Mouse (Mus musculus): ENCODE measurements around the gene Stx1a.
"Not testable (repeated sequence)": the region's sequence is repeated elsewhere in the genome, so short reads cannot be mapped to it uniquely, and the experiment has no call there.

The Stx1a gene

DNA sequence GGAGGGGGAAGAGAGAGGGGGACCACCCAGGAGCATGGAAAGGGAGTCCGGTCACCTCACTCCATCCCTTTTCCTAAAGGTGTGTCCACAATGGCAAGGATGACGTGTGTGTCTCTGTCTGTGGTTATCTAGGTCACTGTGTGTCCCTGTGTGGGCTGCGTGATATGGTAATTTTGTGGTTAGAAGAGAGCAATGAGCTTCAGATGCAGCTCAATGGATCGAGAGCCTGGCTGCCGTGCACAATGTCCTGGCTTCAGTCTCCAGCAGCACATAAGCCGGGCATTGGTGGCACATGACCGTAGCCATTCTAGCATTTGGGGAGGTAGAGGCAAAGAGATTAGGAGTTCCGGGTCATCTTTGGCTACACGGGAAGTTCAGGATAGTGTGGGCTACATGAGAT, 16.3 kb downstream of the Stx1a start:
- no peak for DNase-seq (ENCODE audit: low spot score in 2 of 2)

DNA sequence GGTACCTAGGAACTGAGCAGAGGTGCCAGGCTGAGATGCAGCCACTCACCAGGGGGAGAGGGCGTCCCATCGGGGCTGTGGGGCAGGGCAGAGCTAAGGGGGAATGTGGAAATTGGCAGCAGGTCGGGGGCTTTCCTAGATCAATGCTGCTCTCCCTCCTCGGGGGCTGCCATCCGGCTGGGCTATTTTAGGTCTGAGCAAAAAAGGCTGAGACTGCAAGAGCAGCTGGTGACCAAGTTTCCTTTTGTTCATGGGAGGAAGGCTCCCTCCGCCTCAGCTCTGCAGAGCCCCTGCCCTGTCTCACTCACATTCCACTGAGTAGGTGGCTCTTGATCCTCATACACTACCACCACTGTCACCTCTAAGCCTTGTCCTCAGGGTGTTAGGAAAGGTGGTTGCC, 16.8 kb downstream of the Stx1a start:
- DNase-seq (ENCODE audit: low spot score in 2 of 2): no peak

DNA sequence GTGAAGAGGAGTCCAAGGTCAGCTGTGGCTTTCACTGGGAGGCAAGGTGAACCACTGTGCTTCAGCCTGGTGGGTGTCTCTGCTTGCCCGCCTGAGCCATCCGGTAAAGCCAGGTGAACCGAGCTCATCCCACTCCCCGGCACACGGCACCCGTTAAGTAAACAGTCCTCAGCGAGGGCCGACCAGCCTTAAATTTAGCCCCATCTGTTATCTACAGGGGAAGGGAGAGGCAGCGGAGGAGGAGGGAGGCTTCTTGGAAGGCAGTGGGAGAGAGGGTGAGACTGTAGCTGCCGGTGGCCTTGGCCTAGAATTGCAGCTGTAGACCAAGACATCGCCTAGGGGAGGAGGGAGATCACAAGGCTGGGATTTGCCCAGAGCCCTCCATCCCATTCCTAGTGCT, 17.5 kb downstream of the Stx1a start:
- no peak for DNase-seq (ENCODE audit: low spot score in 2 of 2)

DNA sequence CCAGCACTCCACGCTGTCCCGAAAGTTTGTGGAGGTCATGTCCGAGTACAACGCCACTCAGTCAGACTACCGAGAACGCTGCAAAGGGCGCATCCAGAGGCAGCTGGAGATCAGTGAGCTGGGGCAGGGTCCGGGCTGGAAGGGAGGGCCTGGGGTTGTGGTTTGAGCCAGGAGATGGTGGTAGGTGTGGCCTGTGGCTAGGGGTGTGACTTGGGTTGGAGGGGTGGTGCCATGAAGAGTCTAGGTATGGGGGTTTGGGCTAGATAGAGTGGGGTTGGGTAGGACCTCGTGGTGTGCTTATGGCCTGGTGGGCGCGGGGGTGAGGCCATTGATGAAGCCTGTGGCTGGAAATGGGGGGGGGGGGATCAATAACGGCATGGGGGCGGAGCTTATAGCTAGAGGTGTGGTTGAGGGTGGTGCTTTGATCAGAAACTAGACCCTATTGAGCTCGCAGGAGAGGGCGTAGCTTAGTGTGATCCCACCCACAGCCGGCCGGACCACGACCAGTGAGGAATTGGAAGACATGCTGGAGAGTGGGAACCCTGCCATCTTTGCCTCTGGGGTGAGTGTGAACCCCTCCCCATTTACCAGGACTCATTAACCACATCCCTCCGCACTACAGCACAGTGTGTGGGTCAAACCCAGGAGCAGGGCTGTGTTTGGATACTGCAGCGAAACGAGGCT, 19.0 kb downstream of the Stx1a start:
- no peak for DNase-seq (ENCODE audit: low spot score in 2 of 2)

DNA sequence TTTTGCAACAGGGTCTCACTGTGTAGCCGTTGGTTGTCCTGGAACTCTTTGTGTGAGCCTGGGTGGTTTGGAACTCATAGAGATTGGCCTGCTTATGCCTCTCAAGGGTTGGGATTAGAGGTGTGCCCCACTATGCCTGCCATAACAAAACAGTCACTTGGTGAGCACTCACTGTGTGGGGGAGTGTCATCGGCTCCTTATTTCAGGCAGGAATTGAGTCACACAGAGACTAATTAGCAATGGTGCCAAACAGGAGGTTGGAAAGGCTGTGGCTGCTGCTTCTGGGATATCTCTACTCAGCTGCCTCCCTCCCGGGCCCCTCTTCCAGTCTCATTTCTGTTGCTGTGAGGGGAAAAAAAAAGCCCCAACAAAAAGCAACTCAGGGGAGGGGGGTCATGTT, 21.3 kb downstream of the Stx1a start:
- no peak for DNase-seq (ENCODE audit: low spot score in 2 of 2)

DNA sequence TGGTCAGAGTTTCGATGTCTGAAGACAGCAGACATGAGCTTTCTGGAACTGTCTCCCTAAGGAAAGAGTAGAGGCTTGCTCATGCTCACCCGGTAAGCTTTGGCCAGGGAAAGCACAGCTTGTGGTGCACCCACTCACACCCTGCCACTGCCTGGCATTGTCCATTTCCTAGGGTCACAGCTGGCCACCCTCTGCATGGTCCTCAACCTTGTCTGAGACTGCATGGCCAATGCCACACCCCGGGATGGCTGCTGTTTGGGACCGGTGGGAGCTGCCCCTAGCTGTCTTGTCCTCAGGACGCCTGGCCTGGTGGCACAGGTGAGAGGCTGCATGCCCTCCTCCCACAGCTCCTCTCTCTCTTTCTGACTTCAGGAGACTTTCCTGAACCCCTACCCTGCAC, 25.3 kb downstream of the Stx1a start:
- DNase-seq (ENCODE audit: low spot score in 2 of 2): no peak

DNA sequence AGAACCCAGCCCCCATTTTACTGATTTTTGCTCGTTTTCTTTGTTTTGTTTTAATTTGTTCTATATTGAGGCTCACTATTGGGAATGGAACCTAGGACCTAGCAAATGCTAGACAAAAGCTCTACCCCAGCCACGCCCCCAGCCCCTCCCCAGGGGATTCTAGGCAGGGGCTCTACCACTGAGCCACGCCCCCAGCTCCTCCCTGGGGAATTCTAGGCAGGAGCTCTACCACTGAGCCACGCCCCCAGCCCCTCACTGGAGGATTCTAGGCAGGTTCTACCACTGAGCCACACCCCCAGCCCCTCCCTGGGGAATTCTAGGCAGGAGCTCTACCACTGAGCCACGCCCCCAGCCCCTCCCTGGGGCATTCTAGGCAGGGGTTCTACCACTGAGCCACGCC, 26.0 kb downstream of the Stx1a start:
- not testable (repeated sequence) for DNase-seq (ENCODE audit: low spot score in 2 of 2)

DNA sequence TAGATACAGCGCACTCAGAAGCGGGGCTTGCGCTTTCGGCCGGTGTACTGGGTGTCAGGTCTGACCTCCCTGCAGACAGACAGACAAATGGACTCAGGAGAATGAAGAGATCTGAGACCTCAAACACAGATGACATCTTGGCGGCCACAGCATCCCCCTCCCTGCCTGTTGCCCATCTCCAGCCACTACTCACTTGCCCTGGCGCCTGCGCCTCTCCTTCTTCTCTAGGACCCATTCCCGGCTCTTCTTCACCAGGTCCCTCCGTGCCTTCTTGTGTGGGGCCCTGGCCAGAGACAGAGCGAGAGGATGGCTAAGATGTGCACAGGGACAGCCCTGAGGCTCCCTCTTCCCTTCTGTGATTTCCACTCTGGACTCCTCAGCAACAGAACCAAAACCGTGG, 30.1 kb downstream of the Stx1a start:
- no peak for DNase-seq (ENCODE audit: low spot score in 2 of 2)

DNA sequence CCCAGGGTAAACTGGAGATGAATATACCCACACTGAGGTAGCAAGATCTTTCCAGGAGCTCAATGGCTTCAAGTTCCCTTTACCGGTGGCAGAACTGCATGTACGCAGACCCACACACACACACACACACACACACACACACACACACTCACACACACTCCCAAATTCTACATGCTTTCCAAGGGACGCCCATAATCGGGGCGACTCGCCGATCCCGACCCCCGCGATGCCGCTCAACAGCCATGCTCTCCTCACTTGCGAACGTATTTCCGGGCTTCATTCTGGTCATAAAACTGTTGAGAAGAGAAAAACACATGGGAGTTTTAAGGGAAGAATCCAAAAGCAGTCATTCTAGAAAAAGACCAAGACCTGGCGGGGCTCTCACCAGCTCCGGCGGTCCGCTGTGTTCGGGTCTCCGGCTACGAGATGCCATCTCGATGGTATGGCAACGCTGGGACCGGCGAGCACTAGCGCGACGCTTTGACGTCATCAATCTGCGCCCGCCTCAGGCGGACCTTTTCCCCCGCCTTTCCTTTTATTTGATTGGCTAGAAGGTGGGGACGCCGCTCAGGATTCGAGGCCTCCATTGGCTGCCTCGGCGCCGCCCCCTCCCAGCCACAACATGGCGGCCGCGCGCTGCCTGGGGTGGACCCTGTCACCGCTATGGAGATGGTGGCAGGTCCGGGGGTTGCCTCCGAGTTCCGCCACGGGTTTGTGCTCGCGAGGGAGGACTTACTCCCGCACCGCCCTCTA, 40.5 kb downstream of the Stx1a start, which contains the start of gene Dnajc30:
Gene Dnajc30 (plus strand): TSS at position 574 of the 753 bp plus-strand sequence.
- DNase-seq (ENCODE audit: low spot score in 2 of 2): peak; percentile 96 to 97

DNA sequence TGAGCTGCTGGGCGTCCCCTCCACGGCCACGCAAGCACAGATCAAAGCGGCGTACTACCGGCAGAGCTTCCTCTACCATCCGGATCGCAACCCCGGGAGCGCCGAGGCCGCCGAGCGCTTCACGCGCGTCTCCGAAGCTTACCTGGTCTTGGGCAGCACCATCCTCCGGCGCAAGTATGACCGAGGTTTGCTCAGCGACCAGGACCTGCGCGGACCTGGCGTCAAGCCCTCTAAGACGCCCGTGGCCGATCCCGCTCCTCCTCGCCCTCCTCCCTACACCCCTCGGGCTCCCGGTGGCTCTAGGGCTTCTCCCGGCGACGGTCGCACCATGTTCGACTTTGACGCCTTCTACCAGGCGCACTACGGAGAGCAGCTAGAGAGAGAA, 41.1 kb downstream of the Stx1a start:
- no peak for DNase-seq (ENCODE audit: low spot score in 2 of 2)

DNA sequence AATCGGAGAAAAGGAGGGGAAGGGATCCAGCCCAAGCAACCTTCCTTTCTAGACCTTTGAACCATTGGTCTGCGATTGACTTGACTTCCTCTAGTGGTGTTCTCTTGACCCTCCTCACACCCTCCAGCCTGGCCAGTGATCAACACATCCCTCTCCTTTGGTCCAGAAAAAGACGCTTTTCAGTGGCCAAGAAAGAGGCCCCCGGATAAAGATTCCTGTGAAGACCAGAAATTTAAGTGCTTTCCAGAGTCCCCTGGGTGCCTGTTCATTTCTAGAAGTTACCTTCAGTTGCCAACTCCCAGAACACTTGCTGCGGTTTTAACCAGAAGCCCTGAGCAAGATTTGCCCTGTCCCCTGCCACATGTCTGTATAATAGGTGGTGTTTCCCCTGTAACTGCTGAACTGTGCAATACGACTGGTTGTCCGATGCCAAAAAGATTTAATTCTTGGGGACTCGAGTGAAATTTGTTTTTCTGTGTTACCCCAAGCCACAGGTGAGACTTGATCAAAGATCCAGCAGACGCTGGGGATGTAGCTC, 41.7 kb downstream of the Stx1a start, which contains the start of gene Bud23:
Gene Bud23 (minus strand): TSS at position 51 of the 538 bp plus-strand sequence.
- DNase-seq (ENCODE audit: low spot score in 2 of 2): not testable (repeated sequence)

DNA sequence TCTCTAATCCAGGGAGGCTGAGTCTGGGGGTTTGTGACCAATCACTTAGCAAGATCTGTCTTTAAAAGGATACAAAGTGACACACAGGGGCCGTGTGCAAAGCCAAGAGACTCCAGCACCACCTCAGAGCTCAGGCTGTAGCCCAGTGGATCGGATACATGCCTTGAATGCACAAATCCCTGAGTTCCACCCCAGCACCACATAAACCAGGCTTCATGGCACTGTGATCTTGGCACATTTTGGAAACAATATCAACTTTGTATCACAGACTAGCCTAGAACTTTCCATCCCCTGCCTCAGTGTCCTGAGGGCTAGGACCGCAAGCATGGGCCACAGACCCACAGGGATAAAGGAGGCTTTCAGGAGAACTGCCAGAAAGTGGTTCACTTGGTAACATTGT, 42.7 kb downstream of the Stx1a start:
- DNase-seq (ENCODE audit: low spot score in 2 of 2): no peak

DNA sequence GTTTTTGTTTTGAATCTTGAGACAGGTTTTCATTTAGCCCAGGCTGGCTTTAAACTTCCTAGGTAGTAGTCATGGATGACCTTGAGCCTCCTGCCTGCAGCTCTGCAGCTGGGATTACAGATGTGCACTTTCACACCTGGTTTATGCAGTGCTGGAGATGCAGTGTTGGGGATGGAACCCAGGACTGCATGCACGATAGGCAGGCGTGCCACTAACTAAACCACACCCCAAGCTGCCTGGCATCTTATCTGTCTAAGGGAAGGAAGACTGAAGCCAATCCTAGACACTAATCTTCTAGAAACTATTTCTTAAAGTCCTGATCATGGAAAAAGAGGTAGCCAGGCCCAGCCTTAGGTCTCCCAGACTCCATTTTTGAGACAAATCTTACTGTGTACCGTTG, 47.2 kb downstream of the Stx1a start:
- no peak for DNase-seq (ENCODE audit: low spot score in 2 of 2)

DNA sequence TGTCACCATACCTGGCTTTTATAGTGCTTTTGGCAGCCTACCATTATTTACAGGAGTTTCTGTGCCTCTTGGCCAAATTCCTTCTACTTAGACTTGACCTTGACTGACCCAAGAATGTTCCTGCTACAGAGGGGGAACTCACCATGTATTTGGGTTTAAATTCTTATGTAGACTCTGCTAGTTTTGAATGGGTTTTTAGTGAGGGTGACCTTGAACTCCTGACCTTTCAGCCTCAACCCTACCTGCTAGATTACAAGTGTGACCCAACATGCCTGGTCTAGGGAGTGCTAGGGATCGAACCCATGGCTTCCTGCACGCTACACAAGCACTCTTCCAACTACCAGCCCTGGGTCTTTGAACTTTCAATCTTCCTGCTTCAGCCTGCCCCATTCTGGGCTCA, 48.8 kb downstream of the Stx1a start:
- DNase-seq (ENCODE audit: low spot score in 2 of 2): no peak

DNA sequence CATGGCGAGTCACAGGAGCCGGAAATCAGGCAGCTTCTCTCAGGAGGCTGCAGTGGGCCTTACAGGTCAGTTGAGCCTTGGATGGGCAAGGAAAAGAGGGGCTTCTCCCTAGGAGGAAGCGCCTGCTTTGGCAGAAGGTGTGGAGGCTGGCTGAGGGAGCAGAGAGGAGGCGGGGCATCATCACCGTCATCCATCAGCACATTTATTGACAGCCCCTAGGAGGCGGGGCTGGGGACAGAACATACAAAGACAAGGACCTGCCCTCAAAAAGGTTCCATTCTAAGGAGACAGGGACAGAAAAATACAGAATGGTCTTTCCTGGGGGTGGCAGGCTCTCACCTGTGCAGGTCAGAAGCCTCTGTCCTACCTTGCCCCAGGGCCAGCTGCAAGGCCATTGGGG, 49.4 kb downstream of the Stx1a start:
- no peak for DNase-seq (ENCODE audit: low spot score in 2 of 2)

DNA sequence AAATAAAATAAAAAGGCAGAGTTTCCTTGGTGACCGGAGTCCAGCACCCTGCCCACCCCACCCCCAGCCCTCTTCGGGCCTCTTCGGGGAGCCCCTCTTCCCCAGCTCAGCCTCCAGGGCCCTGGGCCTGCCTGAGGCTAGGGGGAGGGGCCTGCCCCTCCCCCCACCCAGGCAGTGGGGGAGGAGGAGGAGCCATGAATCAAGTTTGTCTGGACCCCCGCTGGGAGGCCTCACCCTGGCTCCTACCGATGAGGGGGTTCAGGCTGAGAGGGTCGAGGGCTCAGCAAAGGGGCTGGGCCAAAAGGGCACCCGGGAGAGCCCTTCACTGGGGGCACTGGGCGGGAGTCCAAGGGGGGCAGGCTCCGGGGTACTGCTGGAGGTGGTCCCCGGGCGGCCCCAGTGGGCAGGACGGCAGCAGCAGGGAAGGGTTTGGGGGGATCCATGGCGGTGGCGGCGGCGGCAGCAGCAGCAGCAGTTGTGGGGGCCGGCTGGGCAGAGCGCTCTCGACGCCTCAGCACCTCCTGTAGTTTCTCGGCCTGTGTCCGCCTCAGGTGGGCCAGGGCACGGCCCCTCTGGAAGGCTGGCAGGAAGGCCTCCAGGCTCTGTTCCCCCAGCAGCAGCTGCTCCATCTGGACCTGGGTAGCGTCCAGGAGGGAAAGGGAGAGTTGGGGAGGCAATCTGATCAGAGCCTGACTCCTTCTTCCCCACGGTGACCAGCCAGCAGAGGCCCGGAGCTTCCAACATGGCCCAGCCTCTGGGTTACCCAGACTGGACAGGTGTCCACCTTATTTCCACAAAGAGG, 50.3 kb downstream of the Stx1a start:
- DNase-seq (ENCODE audit: low spot score in 2 of 2): no peak

DNA sequence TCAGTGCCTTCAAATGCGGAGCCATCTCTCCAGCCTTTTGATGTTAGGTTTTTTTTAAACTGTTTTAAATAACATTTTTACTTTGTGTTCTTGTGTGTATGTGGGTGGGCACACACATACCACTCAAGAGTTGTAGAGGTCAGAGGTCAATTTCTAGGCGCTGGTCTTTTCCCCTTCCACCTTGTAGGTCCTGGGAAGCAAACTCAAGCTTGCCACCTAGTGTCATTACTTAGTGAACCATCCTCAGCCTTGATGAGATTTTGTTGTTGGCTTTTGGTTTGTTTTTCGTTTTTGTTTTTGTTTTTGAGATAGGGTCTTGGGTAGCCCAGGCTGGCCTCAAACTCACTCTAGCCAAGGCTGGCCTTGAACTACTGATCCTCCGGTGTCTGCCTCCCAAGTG, 52.4 kb downstream of the Stx1a start:
- DNase-seq (ENCODE audit: low spot score in 2 of 2): no peak

DNA sequence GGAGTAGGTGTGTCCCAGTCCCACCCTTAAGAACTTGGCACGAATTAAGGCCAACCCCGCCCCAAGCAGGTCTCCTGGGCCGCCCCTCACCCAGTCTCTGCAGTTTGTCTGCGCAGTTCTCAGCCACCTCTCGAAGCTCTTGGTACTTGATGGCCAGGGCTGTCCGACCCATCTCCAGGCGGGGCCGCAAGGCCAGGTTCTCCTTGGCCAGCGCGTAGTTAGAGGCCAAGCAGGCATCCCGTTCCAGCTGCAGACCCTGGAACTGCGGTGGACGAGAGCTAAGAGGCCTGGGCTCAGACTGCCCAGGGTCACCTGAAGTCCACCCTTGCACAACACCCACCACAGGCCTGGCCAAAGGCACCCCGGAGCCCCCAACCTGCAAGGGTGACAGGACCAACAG, 53.1 kb downstream of the Stx1a start:
- no peak for DNase-seq (ENCODE audit: low spot score in 2 of 2)

DNA sequence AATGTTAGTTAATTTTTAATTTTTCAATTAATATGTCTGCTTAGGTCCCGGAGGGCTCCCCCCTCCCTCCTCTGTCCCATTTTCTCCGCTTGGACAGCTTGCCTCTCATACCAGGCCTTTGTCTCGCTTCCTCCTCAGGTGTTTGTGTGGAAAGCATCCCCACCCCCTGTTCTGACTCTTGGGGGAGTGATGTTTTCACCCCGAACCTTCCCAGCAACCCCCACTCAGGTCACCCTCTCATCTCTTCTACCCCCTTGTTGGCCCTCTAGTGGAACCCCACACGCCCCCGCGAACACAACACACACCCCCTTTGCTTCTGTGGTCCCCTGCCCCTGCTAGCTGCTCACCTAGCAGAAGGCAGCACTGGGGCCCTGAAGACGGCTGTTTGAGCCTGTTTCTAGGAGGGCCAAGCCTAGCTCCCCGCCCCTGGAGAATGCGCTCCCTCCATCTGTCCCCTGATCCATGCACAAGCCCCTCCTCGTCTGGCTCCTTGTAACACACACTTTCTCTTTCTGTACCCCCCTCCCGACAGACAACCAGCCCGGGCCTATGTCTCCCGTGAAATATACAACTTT, 53.7 kb downstream of the Stx1a start:
- DNase-seq (ENCODE audit: low spot score in 2 of 2): no peak

DNA sequence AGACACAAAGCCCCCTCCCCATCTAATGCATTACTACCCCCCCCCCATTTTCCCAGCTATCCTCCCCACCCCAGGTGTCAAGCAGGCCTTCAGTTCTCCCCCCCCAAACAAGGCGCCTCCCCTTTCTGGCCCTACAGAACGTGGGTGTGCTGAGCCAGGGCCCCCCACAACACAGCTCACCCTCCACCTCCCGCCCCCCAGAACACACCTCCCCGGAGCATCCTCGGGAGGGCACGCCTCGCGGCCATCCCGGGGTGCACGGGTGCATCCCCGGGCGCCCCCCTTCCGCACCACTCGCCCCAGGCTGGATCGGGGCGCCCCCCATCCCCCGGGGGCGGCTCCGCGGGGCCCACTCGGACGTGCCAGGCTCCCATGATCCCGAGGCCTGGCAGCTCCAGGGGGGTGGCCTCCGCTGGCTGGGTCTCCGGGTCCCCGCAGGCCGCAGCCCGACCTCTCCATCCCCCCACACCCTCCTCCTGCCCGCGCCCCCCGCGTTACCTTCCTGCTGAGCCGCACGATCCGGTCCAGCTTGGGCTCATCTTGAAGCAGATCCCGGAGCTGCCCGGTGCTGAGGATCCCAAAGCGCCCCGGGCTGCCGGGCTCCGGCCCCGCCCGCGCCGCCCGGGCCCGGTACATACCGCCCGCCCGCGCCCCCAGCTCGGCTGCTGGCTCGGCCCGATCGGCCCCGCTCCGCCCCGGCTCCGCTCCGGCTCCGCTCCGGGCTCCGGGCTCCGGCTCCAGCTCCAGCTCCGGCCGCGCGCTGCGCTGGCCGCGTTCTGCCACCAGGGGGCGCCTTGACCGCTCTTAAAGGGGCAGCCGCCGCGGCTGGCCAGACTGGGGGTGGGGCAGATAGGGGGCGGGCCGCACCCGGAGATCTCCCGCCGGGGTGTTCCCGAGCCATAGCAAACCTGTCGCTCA, 54.5 kb downstream of the Stx1a start, which contains the start of gene Vps37d:
Gene Vps37d (minus strand): TSS at position 703 of the 918 bp plus-strand sequence.
- peak; percentile 79 to 83 for DNase-seq (ENCODE audit: low spot score in 2 of 2)

DNA sequence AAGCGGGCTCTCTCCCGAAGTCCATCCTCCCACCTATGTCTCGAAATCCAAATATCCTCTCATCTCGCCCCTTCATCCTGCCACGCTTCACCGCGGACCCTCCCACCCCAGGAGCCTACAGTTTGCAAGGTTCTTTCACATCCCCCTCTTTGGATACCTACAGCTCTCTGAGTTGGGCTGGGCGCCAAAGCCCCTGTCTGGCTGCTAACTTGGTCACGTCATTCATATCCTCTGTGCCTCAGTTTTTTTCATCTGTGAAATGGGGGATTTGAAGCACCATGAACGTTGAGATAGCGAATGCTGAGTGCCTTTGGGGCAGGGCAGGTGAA, 55.2 kb downstream of the Stx1a start:
- DNase-seq (ENCODE audit: low spot score in 2 of 2): no peak
